Mouse (Mus musculus) cerebellum, adult (tissue): ENCODE results near the gene Sla2.
"Not testable (repeated sequence)": the region's sequence is repeated elsewhere in the genome, so short reads cannot be mapped to it uniquely, and the experiment has no call there.

Experiments
- ATAC-seq: cut with Nextera tagmentation; 2 replicates; pipeline ENCODE4 v1.9.2; 2017; ENCODE audit warnings: mild to moderate bottlenecking, moderate library complexity, mixed read lengths; ENCODE audit not compliant: insufficient number of reproducible peaks, low FRiP score, low TSS enrichment

Sla2 gene

GRCm38 (mm10) chr2:156841841-156842706 lies 44.9 kb downstream of the Sla2 start:
- ATAC-seq, result no peak

GRCm38 (mm10) chr2:156841028-156841840 lies 45.8 kb downstream of the Sla2 start:
- no peak for ATAC-seq

GRCm38 (mm10) chr2:156840301-156841027 lies 46.5 kb downstream of the Sla2 start:
- ATAC-seq, result no peak

GRCm38 (mm10) chr2:156839319-156840191 lies 47.4 kb downstream of the Sla2 start, which contains the start of gene Tgif2:
TSS of gene Tgif2 (plus strand) at chr2:156840007.
- no peak for ATAC-seq

- ATAC-seq, result no peak
These were observed 48.2 kb downstream of the Sla2 start for GRCm38 (mm10) chr2:156838839-156839238.

GRCm38 (mm10) chr2:156834336-156834735 lies 52.7 kb downstream of the Sla2 start:
- no peak for ATAC-seq

- not testable (repeated sequence) for ATAC-seq
These were observed 61.9 kb downstream of the Sla2 start for GRCm38 (mm10) chr2:156825128-156825527.
